Mouse (Mus musculus): ENCODE data around the gene Isy1.

Gene Isy1

DNA sequence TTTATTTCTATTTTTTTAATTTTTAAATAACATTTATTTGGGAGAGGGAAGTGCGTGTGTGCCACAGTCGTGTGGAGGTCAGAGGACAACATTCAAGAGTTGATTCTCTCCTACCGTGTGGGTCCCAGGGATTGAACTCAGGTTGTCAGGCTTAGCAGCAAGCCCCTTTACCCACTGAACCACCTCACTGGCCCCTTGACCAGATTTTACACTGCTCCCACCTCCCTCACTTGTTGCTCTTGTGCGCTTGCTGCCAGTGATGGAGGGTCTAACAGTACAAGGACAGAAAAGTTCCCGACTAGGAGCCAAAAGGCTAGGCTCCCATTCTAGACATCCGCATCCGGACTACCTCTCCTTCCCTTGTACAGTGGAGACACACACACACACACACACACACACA lies 33.1 kb downstream of the Isy1 start:
- Histone ChIP-seq H3K9me3 (ENCODE audit: low read length) (no peaks in the 10 kb centered on the region), H3K4me3 (replicated peaks; ENCODE audit: low read length) (no peak overlapping the region), H3K36me3 (ENCODE audit: insufficient read depth, low read length) (0 out of 2 replicates have a peak, but pooled peaks cover 3% of the 10 kb centered on the region), H3K4me1 (replicated peaks; ENCODE audit: low read depth, low read length) (peaks cover 6% of the 10 kb centered on the region), H3K27me3 (ENCODE audit: insufficient read depth, low read length) (peaks cover 12% of the 10 kb centered on the region)
- TF ChIP-seq CTCF (conservative IDR thresholded peaks at IDR 0.05; ENCODE audit: low read length) (no peak), NANOG (IDR thresholded peaks at IDR 0.05; ENCODE audit: borderline replicate concordance, low read length) (no peak), POU5F1 (IDR thresholded peaks at IDR 0.05; ENCODE audit: borderline replicate concordance, low read length) (no peak)

DNA sequence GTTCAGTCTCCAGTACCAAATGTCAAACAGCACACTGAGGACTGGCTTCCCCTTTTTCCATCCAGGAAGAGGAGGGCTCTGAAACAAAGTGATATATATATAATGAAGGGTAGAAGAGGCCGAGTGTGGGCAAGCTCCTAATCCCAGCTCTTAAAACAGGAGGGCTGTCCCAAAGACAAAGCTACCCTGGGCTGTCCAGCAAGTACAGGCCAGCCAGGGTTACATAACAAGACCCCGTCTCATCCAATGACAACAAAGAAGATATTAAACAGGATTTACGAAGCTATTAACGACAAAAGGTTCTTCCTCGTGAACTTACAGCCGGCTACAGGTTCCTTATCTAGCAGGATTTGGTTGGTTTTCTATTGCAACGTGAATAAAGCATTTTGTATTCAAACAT lies 33.7 kb downstream of the Isy1 start:
- Histone ChIP-seq H3K9me3 (ENCODE audit: low read length) (no peaks in the 10 kb centered on the region), H3K36me3 (ENCODE audit: insufficient read depth, low read length) (0 out of 2 replicates have a peak, but pooled peaks cover 3% of the 10 kb centered on the region), H3K4me1 (replicated peaks; ENCODE audit: low read depth, low read length) (peaks cover 3% of the 10 kb centered on the region; the same call in 1 of the 2 replicates), H3K4me3 (replicated peaks; ENCODE audit: low read length) (no peak overlapping the region), H3K27me3 (ENCODE audit: insufficient read depth, low read length) (peaks cover 7% of the 10 kb centered on the region)
- TF ChIP-seq CTCF (conservative IDR thresholded peaks at IDR 0.05; ENCODE audit: low read length) (no peak), POU5F1 (IDR thresholded peaks at IDR 0.05; ENCODE audit: borderline replicate concordance, low read length) (no peak), NANOG (IDR thresholded peaks at IDR 0.05; ENCODE audit: borderline replicate concordance, low read length) (no peak)

DNA sequence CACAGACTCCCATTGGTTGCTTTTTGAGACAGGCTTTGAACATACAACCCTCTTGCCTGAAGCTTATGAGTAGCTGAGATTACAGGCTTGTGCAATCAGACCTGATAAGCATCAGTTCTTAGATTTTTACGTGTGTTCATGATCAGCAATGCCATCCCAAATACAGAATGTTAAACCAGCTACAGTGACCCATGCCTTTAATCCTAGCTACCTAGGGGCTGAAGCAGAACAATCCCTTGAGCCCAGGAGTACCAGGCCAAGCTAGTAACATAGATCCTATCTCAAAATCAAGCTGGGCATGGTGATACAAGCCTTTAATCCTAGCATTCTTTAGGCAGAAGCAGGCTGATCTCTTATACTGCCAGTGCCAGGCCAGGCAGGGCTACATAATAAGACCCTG lies 34.6 kb downstream of the Isy1 start:
- H3K9me3 ChIP-seq (ENCODE audit: low read length): no peaks in the 10 kb centered on the region
- H3K36me3 ChIP-seq (ENCODE audit: insufficient read depth, low read length): 0 out of 2 replicates have a peak, but pooled peaks cover 3% of the 10 kb centered on the region
- H3K4me3 ChIP-seq (replicated peaks; ENCODE audit: low read length): no peak overlapping the region
- H3K4me1 ChIP-seq (replicated peaks; ENCODE audit: low read depth, low read length): peaks cover 3% of the 10 kb centered on the region; the same call in 1 of the 2 replicates
- no peaks in the 10 kb centered on the region for H3K27me3 ChIP-seq (ENCODE audit: insufficient read depth, low read length)
- TF ChIP-seq NANOG (IDR thresholded peaks at IDR 0.05; ENCODE audit: borderline replicate concordance, low read length) (no peak), CTCF (conservative IDR thresholded peaks at IDR 0.05; ENCODE audit: low read length) (no peak), POU5F1 (IDR thresholded peaks at IDR 0.05; ENCODE audit: borderline replicate concordance, low read length) (no peak)

DNA sequence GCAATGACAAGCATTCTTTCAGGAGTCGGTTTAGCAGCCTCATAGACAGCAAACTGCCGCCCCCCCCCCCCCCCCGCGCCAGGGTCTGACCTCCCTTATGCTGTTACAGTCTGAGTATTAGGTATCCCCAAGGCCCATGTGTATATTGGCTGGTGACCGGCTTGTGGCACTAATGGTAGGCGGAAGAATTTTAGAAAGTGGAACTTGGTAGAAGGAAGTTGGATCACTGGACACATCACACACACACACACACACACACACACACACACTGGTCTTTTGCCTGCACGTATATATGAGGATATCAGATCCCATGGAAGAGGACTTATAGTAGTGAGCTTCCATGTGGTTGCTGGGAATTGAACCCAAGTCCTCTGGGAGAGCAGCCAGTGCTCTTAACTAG lies 36.1 kb downstream of the Isy1 start:
- TF ChIP-seq NANOG (IDR thresholded peaks at IDR 0.05; ENCODE audit: borderline replicate concordance, low read length): no peak
- TF ChIP-seq CTCF (conservative IDR thresholded peaks at IDR 0.05; ENCODE audit: low read length): no peak
- TF ChIP-seq POU5F1 (IDR thresholded peaks at IDR 0.05; ENCODE audit: borderline replicate concordance, low read length): no peak
- Histone ChIP-seq H3K36me3 (ENCODE audit: insufficient read depth, low read length) (no peaks in the 10 kb centered on the region; the same call in 1 of the 2 replicates), H3K4me3 (replicated peaks; ENCODE audit: low read length) (no peak overlapping the region), H3K27me3 (ENCODE audit: insufficient read depth, low read length) (no peaks in the 10 kb centered on the region), H3K4me1 (replicated peaks; ENCODE audit: low read depth, low read length) (peaks cover 8% of the 10 kb centered on the region), H3K9me3 (ENCODE audit: low read length) (0 out of 2 replicates have a peak, but pooled peaks cover 2% of the 10 kb centered on the region)

DNA sequence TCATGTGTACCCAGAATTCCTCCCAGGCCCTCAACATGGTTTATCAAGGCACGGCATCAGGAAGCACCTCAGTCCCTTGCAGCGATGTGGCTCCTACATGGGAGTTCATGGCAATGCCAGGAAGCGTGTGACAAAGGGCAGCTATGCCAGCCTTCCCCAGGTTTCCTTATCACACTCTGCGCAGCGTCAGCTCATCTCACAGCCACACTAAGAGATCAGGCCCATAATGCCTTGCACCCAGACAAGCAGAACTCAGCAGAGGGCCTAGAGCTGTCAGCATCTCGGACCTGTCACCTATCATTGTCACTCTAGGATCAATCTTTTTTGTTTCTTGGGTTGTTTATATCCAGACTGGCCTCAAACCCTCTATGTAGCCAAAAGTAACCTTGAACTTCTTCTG lies 39.0 kb downstream of the Isy1 start:
- TF ChIP-seq NANOG (IDR thresholded peaks at IDR 0.05; ENCODE audit: borderline replicate concordance, low read length): no peak
- TF ChIP-seq CTCF (conservative IDR thresholded peaks at IDR 0.05; ENCODE audit: low read length): no peak
- no peak for TF ChIP-seq POU5F1 (IDR thresholded peaks at IDR 0.05; ENCODE audit: borderline replicate concordance, low read length)
- Histone ChIP-seq H3K36me3 (ENCODE audit: insufficient read depth, low read length) (no peaks in the 10 kb centered on the region; the same call in 1 of the 2 replicates), H3K27me3 (ENCODE audit: insufficient read depth, low read length) (no peaks in the 10 kb centered on the region)

DNA sequence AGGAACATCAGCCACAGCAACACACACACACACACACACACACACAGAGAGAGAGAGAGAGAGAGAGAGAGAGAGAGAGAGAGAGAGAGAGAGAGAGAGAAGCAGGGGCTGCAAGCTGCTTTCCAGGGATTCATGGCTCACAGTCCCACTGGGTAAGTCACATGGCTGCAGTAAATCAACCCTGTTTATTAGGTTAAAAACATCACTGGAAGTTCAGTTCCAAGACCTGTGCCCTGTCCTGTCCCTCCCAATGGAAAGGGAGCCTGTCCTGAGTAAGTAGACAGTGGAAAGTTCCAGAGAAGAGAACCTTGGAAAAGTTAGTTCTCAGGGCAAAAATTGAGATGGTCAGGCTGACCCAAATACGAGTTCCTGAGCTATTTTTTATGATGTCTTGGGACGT lies 41.3 kb downstream of the Isy1 start:
- Histone ChIP-seq H3K36me3 (ENCODE audit: insufficient read depth, low read length) (peaks cover 1% of the 10 kb centered on the region; the same call in 1 of the 2 replicates), H3K4me3 (replicated peaks; ENCODE audit: low read length) (no peak overlapping the region), H3K4me1 (replicated peaks; ENCODE audit: low read depth, low read length) (peaks cover 52% of the 10 kb centered on the region), H3K27me3 (ENCODE audit: insufficient read depth, low read length) (no peaks in the 10 kb centered on the region), H3K9me3 (ENCODE audit: low read length) (0 out of 2 replicates have a peak, but pooled peaks cover 2% of the 10 kb centered on the region)
- TF ChIP-seq CTCF (conservative IDR thresholded peaks at IDR 0.05; ENCODE audit: low read length): no peak
- no peak for TF ChIP-seq NANOG (IDR thresholded peaks at IDR 0.05; ENCODE audit: borderline replicate concordance, low read length)
- no peak for TF ChIP-seq POU5F1 (IDR thresholded peaks at IDR 0.05; ENCODE audit: borderline replicate concordance, low read length)

More for the DNA sequence above, 39.0 kb downstream of the Isy1 start:
- Histone ChIP-seq H3K9me3 (ENCODE audit: low read length) (0 out of 2 replicates have a peak, but pooled peaks cover 2% of the 10 kb centered on the region), H3K4me1 (replicated peaks; ENCODE audit: low read depth, low read length) (peaks cover 34% of the 10 kb centered on the region), H3K4me3 (replicated peaks; ENCODE audit: low read length) (no peak overlapping the region)

DNA sequence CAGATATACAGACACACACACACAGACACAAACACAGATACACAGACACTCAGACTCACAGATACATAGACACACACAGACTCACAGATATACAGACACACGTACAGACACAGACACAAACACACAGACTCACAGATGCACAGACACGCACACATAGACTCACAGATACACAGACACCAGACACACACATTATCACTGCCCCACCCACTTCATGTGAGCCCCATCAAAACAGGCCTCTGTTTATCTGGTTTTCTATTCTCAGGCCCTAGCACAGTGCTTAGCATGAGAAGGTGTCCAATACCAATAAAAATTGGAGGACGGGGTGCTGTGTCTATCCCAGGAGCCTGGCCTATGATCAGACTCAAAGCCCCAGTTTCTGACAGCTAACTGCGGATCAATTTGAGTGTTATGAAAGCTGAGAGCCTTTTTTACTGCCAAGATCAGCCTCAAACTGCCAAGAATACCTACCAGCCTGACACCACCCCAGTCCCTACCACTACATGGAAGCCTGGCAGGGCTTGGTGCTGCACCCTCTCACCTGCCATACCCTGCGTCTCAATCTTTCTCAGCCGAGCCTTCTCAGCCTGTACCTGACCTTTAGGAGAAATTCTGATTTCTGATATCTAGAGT lies 42.2 kb downstream of the Isy1 start:
- no peak for TF ChIP-seq CTCF (conservative IDR thresholded peaks at IDR 0.05; ENCODE audit: low read length)
- TF ChIP-seq POU5F1 (IDR thresholded peaks at IDR 0.05; ENCODE audit: borderline replicate concordance, low read length): no peak
- TF ChIP-seq NANOG (IDR thresholded peaks at IDR 0.05; ENCODE audit: borderline replicate concordance, low read length): no peak
- no peaks in the 10 kb centered on the region for H3K27me3 ChIP-seq (ENCODE audit: insufficient read depth, low read length)
- H3K4me1 ChIP-seq (replicated peaks; ENCODE audit: low read depth, low read length): peaks cover 54% of the 10 kb centered on the region

DNA sequence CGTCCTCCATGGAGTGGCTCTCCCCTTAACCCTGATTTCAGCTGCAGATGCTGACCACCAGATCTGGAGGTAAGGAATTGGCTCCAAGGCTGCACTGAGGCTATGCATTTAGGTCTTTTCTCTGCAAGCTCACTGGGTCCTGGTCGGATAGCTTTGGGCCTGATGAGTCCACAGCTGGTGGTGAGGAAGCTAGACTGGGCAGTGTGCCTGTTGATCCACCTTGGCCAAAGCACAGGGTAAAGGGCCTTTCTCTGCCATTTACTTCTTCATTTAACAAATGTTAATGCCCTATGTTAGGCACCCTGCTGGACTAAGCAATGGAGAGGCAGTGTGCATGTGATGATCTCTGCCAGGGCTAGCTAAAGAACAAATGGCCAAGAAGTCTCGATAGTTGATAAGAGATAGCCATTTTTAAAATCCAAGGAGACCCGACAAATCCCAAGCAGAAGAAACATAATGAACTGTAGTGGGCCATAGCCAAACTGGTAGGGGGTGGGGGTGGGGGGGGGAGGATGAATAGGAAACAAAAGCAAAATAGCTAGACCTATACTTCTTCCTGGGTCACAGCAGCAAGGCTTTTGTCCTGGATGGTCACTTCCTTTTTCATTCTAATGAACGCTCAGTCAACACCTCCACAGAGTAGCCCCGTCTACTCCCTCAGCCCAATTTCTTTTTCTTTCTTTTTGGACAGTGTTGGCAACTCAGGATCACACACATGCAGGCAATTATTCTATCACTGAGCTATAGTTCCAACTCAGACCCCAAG lies 43.0 kb downstream of the Isy1 start:
- H3K4me3 ChIP-seq (replicated peaks; ENCODE audit: low read length): 0 out of 2 replicates have a peak overlapping the region, but pooled peaks have one; percentile 1

More for the DNA sequence above, 42.2 kb downstream of the Isy1 start:
- Histone ChIP-seq H3K9me3 (ENCODE audit: low read length) (0 out of 2 replicates have a peak, but pooled peaks cover 2% of the 10 kb centered on the region), H3K4me3 (replicated peaks; ENCODE audit: low read length) (no peak overlapping the region), H3K36me3 (ENCODE audit: insufficient read depth, low read length) (peaks cover 8% of the 10 kb centered on the region)

More for the DNA sequence above, 43.0 kb downstream of the Isy1 start:
- Histone ChIP-seq H3K36me3 (ENCODE audit: insufficient read depth, low read length) (peaks cover 8% of the 10 kb centered on the region), H3K27me3 (ENCODE audit: insufficient read depth, low read length) (no peaks in the 10 kb centered on the region), H3K4me1 (replicated peaks; ENCODE audit: low read depth, low read length) (peaks cover 62% of the 10 kb centered on the region), H3K9me3 (ENCODE audit: low read length) (0 out of 2 replicates have a peak, but pooled peaks cover 2% of the 10 kb centered on the region)
- TF ChIP-seq NANOG (IDR thresholded peaks at IDR 0.05; ENCODE audit: borderline replicate concordance, low read length): no peak; the same call in 1 of the 2 replicates
- TF ChIP-seq CTCF (conservative IDR thresholded peaks at IDR 0.05; ENCODE audit: low read length): no peak
- no peak for TF ChIP-seq POU5F1 (IDR thresholded peaks at IDR 0.05; ENCODE audit: borderline replicate concordance, low read length)

Data from E14TG2a.4 (cell line).